31 mouse cellular contexts compared by ENCODE assay signal in the genomic region with DNA sequence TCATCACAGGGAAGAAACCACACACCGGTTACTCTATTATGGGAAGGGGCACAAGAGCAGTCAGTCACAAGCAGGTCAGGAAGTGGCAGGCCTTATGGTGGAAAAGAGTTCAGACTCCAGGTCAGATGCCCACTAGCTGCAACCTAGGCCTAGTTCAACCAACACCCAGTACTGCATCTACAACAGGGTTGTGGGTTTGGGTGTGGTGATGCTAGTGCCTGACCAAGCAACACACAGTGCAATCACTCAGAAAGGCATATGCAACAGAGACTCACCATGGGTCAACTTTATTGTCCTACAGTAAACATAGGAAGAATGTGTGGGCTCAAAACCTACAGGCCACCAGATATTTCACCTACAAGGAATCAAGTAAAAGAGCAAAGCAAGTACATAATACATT.
"Had no signal": no experiment of that assay in that cellular context is flagged by ENCODE, and none has a peak within 500 bp of the region (broad histone marks: within the 10 kb centered on the region; RNA-seq: fewer than 3 reads in every experiment).

No protein-coding gene starts in this region.

- DNase-seq: left cerebral cortex, postnatal 4 days; liver; liver, embryonic 13.5 days; liver, postnatal 0 days; lung, adult 18-20 months; lung, adult 2 months; lung, embryonic 14.5 days; lung, postnatal 10 days; lung, postnatal 14 days; lung, postnatal 36 days; lung, postnatal 4 days; midbrain, embryonic 14.5 days had no signal

- H3K27me3 ChIP-seq: limb, embryonic 12.5 days; limb, embryonic 13.5 days; limb, embryonic 15.5 days; liver, embryonic 12.5 days; liver, embryonic 13.5 days; liver, embryonic 15.5 days; lung, embryonic 15.5 days; megakaryocyte, embryonic 14.5 days; midbrain, embryonic 12.5 days; midbrain, embryonic 13.5 days; midbrain, embryonic 15.5 days; neural tube, embryonic 12.5 days had no signal

- H3K4me2 ChIP-seq: limb, embryonic 12.5 days; limb, embryonic 13.5 days; limb, embryonic 15.5 days; liver, embryonic 11.5 days; liver, embryonic 12.5 days; liver, embryonic 13.5 days; liver, embryonic 15.5 days; lung, embryonic 14.5 days; lung, embryonic 15.5 days; midbrain, embryonic 11.5 days; midbrain, embryonic 12.5 days; midbrain, embryonic 13.5 days; midbrain, embryonic 15.5 days; neural tube, embryonic 12.5 days had no signal

- H3K9ac ChIP-seq: limb, embryonic 12.5 days; limb, embryonic 13.5 days; limb, embryonic 15.5 days; liver, embryonic 12.5 days; liver, embryonic 13.5 days; liver, embryonic 14.5 days; liver, embryonic 15.5 days; liver, postnatal 0 days; lung, embryonic 14.5 days; lung, embryonic 15.5 days; midbrain, embryonic 12.5 days; midbrain, embryonic 13.5 days; midbrain, embryonic 15.5 days; neural tube, embryonic 12.5 days had no signal

- H3K4me3 ChIP-seq: limb, embryonic 10.5 days; limb, embryonic 12.5 days; limb, embryonic 13.5 days; limb, embryonic 15.5 days; liver, embryonic 12.5 days; liver, embryonic 13.5 days; liver, embryonic 15.5 days; lung, embryonic 15.5 days; megakaryocyte, embryonic 14.5 days; midbrain, embryonic 10.5 days; midbrain, embryonic 12.5 days; midbrain, embryonic 13.5 days; midbrain, embryonic 15.5 days; neural tube, embryonic 12.5 days had no signal

- H3K27ac ChIP-seq: limb, embryonic 10.5 days; limb, embryonic 12.5 days; limb, embryonic 13.5 days; limb, embryonic 15.5 days; liver, embryonic 12.5 days; liver, embryonic 13.5 days; liver, embryonic 14.5 days; liver, embryonic 15.5 days; lung, embryonic 15.5 days; macrophage; midbrain, embryonic 10.5 days; midbrain, embryonic 12.5 days; midbrain, embryonic 13.5 days; midbrain, embryonic 15.5 days; neural tube, embryonic 12.5 days had no signal

- H3K36me3 ChIP-seq: limb, embryonic 10.5 days; limb, embryonic 12.5 days; limb, embryonic 13.5 days; limb, embryonic 15.5 days; liver, embryonic 12.5 days; liver, embryonic 13.5 days; liver, embryonic 15.5 days; lung, embryonic 15.5 days; midbrain, embryonic 10.5 days; midbrain, embryonic 12.5 days; midbrain, embryonic 13.5 days; midbrain, embryonic 15.5 days; neural tube, embryonic 12.5 days had no signal

- ATAC-seq: liver, embryonic 12.5 days; liver, postnatal 0 days; lung, postnatal 0 days; midbrain, embryonic 13.5 days; midbrain, embryonic 15.5 days; midbrain, embryonic 16.5 days had no signal

- H3K4me1 ChIP-seq: limb, embryonic 10.5 days; limb, embryonic 12.5 days; limb, embryonic 13.5 days; limb, embryonic 15.5 days; liver, embryonic 12.5 days; liver, embryonic 13.5 days; liver, embryonic 15.5 days; lung, embryonic 15.5 days; megakaryocyte, embryonic 14.5 days; midbrain, embryonic 10.5 days; midbrain, embryonic 12.5 days; midbrain, embryonic 13.5 days; midbrain, embryonic 15.5 days; neural tube, embryonic 12.5 days had no signal

- H3K9me3 ChIP-seq: limb, embryonic 10.5 days; limb, embryonic 12.5 days; limb, embryonic 13.5 days; limb, embryonic 15.5 days; liver, embryonic 12.5 days; liver, embryonic 13.5 days; liver, embryonic 15.5 days; lung, embryonic 15.5 days; megakaryocyte, embryonic 14.5 days; midbrain, embryonic 10.5 days; midbrain, embryonic 12.5 days; midbrain, embryonic 13.5 days; midbrain, embryonic 15.5 days; neural tube, embryonic 12.5 days had no signal
